Mouse (Mus musculus): ENCODE results near the gene Gm20696. TPM values are rescaled to one million over a fixed set of nuclear protein-coding genes. Genes with fewer than 3 reads are reported as not detected.

Gm20696 gene
- polyA plus RNA-seq, 1 experiment from 2014 or later, result 3.4 TPM

DNA sequence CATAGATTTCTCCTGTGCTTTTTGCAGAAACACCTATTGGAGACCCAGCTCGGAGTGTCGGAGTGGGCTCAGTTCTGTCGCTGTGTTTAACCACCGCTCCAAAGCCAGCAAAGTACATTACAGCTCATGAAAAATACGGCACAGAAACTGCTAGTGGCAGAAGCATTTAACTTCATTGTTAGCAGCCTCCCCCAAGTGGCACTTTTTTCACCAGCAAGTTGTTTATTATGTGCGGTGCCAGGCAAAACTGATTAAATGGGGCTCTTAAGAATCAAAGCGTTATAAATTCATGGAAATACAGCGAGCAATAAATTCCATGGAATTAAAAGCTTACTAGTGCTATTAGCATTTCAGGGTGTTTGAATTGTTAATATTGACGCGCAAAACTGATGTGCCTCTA lies 433.2 kb downstream of the Gm20696 start:
- H3K36me3 ChIP-seq, result no peaks in the 10 kb centered on the region
- no peaks in the 10 kb centered on the region for H3K4me1 ChIP-seq (replicated peaks)
- no peak overlapping the region for H3K4me3 ChIP-seq
- no peak for ATAC-seq (ENCODE audit: low FRiP score, low read depth)
- H3K27me3 ChIP-seq, result no peaks in the 10 kb centered on the region
- 57% methylated on average over 10 of the region's 10 CpGs for WGBS
- no peaks in the 10 kb centered on the region for H3K9me3 ChIP-seq
- no peak overlapping the region for H3K27ac ChIP-seq (replicated peaks)
- H3K9ac ChIP-seq, result no peak overlapping the region
- no peak overlapping the region for H3K4me2 ChIP-seq

DNA sequence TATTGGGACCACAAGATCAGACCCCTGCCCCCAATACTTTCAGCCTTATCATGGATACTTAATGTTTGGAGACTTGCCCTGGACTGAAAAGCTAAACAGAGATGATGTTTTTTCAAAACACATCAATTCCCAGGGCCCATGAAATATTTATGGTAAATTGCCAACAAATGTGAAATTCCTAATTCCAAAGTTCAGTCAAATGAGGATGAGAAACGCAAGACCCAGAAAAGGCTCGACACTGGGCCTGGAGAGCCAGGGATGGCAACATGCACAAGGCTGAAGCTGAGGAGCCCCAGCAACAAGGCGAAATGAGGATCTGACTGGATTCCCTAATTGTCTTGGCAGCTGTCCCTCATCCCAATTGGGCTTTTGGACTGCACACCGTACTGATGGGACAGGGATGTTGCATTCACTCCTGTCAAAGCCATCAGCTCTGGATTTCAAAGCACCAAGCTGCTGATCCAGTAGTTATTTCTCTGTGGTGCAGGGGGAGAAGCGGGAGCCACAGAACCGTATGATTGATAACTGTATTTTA lies 438.2 kb downstream of the Gm20696 start:
- Histone ChIP-seq H3K9me3 (no peaks in the 10 kb centered on the region), H3K27me3 (no peaks in the 10 kb centered on the region), H3K36me3 (no peaks in the 10 kb centered on the region), H3K4me3 (no peak overlapping the region), H3K4me2 (no peak overlapping the region), H3K9ac (no peak overlapping the region), H3K4me1 (replicated peaks) (peaks cover 3% of the 10 kb centered on the region; the same call in 1 of the 2 replicates), H3K27ac (replicated peaks) (no peak overlapping the region)
- WGBS, result 72% methylated on average over 6 of the region's 6 CpGs
- no peak for ATAC-seq (ENCODE audit: low FRiP score, low read depth)

DNA sequence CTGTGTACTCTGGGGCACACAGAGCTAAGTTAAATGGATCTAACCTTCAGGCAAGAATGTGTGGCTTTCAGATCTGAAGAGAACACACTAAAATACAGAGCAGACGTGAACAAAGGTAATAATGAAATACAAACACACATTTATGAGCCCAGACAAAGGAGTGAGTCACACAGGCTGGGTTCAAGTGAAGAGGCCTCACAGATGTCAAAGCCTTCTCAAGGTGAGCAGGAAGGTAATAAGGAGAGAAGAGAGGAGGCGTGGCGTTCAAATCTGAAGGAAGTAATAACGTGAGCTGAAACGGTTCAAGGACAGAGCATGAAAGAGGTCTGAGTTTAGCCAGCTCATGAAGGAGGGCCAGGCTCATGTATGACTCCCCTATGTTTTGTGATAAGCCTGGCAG lies 445.4 kb downstream of the Gm20696 start:
- no peak for ATAC-seq (ENCODE audit: low FRiP score, low read depth)
- H3K9ac ChIP-seq, result no peak overlapping the region
- no peak overlapping the region for H3K4me2 ChIP-seq
- peaks cover 3% of the 10 kb centered on the region; the same call in 1 of the 2 replicates for H3K4me1 ChIP-seq (replicated peaks)
- WGBS, result 92% methylated on average over 5 of the region's 5 CpGs
- no peaks in the 10 kb centered on the region for H3K27me3 ChIP-seq
- no peaks in the 10 kb centered on the region for H3K36me3 ChIP-seq
- no peaks in the 10 kb centered on the region for H3K9me3 ChIP-seq
- H3K27ac ChIP-seq (replicated peaks), result no peak overlapping the region
- no peak overlapping the region for H3K4me3 ChIP-seq

DNA sequence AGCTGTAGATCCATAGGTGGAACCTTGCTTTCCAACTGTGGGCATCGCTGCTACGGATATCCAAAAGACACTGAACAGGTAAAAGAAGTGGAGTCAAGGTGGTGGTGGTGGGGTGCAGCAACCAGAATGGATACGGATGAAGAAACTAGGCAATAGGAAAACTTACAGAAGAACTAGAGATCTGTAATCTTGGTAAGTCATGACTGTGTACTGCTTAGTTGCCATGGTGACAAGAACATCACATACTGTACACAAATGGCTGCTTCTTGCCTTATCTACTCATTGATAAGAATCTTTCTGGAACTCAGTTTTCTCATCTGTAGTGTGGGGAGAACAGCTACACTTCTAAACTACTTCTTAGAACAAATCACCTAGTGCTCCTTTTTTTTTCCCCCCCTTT lies 446.1 kb downstream of the Gm20696 start:
- Histone ChIP-seq H3K27me3 (no peaks in the 10 kb centered on the region), H3K9ac (no peak overlapping the region), H3K36me3 (no peaks in the 10 kb centered on the region), H3K27ac (replicated peaks) (no peak overlapping the region), H3K4me3 (no peak overlapping the region), H3K4me2 (no peak overlapping the region), H3K9me3 (no peaks in the 10 kb centered on the region), H3K4me1 (replicated peaks) (peaks cover 3% of the 10 kb centered on the region; the same call in 1 of the 2 replicates)
- WGBS, result 97% methylated on average over 3 of the region's 3 CpGs
- ATAC-seq (ENCODE audit: low FRiP score, low read depth), result no peak

DNA sequence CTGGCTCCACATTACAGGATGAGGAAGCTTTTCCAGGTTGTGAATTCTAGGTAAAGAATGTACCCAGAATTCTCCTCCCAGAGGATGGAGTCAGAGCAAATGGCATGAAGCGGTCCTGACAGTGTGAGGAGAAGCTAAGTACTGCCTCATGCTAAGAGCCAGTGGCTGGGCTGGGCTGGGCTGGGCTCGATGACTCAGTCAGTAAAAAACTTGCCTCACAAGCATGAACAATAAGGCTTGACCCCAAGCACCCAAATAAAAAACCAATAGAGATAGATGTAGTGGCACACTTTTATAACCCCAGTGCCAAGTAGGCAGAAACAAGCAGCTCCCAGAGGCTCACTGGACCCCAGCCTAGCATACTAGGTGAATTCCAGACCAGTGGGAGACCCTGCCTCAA lies 448.8 kb downstream of the Gm20696 start:
- H3K4me3 ChIP-seq, result no peak overlapping the region
- no peak for ATAC-seq (ENCODE audit: low FRiP score, low read depth)

DNA sequence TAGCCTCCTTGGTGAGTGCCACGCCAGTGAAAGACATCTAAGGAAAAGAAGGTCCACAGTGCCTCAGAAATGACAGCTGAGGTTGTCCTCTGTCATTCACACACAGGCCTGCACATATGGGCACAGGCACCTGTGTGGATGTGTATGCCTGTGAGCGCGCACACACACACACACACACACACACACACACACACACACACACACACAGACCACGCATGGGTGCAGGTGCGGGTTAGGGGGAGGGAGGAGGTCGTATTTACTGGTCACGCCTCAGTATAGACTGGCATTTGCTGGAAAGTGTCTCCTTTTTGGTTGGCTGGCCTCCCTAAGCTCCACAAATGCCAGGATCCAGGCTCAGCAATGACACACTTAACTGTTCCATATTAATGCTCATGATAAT lies 449.4 kb downstream of the Gm20696 start:
- no peak overlapping the region for H3K4me2 ChIP-seq
- no peaks in the 10 kb centered on the region for H3K27me3 ChIP-seq
- H3K4me1 ChIP-seq (replicated peaks), result no peaks in the 10 kb centered on the region
- H3K27ac ChIP-seq (replicated peaks), result no peak overlapping the region
- H3K9me3 ChIP-seq, result no peaks in the 10 kb centered on the region
- no peak overlapping the region for H3K4me3 ChIP-seq
- ATAC-seq (ENCODE audit: low FRiP score, low read depth), result peak; percentile 27; the same call in 1 of the 2 replicates
- no peak overlapping the region for H3K9ac ChIP-seq
- no peaks in the 10 kb centered on the region for H3K36me3 ChIP-seq
- 77% methylated on average over 6 of the region's 7 CpGs for WGBS

More for the DNA sequence above, 448.8 kb downstream of the Gm20696 start:
- no peaks in the 10 kb centered on the region for H3K27me3 ChIP-seq
- no peaks in the 10 kb centered on the region for H3K4me1 ChIP-seq (replicated peaks)
- WGBS, result 80% methylated on average over 2 of the region's 2 CpGs
- no peaks in the 10 kb centered on the region for H3K9me3 ChIP-seq
- H3K36me3 ChIP-seq, result no peaks in the 10 kb centered on the region
- H3K27ac ChIP-seq (replicated peaks), result no peak overlapping the region
- H3K9ac ChIP-seq, result no peak overlapping the region
- no peak overlapping the region for H3K4me2 ChIP-seq

DNA sequence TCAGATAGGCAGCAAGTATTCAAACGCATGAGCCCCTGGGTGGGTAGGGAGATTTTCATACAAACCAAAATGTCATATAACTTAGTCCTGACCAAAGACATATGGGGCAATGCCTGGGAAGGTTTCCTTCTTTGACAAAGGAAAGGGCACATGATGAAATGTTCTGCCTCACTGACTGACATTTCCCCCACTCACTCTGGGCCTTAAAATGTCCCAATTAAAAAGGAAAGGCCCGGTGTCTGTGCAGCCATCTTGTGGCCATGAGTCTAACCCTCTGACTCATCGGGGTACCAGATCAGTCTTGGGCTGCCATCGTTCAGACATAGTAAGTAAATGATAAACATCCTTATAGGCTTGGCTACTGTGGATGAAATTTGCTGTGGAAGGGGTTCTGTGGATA lies 454.1 kb downstream of the Gm20696 start:
- Histone ChIP-seq H3K4me3 (no peak overlapping the region), H3K4me2 (no peak overlapping the region), H3K4me1 (replicated peaks) (peaks cover 2% of the 10 kb centered on the region; the same call in 1 of the 2 replicates), H3K27me3 (no peaks in the 10 kb centered on the region), H3K36me3 (no peaks in the 10 kb centered on the region), H3K27ac (replicated peaks) (no peak overlapping the region), H3K9ac (no peak overlapping the region), H3K9me3 (no peaks in the 10 kb centered on the region)
- WGBS, result 87% methylated on average over 4 of the region's 4 CpGs
- ATAC-seq (ENCODE audit: low FRiP score, low read depth), result no peak

DNA sequence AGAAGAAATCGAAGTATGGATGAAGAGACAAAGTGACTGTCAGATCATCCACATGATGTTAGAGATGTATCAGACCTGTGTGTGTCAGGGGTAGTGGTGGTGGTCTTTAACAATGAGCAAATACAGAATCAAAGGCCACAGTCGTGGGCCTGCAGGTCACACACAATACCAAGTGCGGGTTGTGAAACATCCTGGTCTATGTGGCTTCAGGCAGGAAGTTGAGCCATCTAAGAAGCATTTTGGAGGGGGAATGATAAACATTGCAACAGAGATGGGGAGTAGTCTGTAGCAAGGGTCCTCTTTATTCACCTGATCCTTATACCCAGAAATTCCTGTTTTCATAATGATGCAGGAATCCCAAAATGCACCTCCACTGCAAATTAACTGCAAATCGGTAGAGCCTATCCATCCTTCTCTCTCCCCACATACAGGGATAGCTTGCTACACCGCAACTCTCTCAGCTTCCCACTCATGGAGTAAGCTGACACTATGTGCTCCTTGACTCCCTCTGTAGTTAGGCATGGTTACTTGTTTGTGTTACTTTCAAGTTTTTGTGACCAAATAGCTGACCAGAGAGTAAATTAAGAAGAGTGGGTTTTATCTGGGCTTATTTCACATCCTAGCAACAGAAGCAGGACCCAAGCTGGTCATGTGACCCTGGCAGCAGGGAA lies 454.8 kb downstream of the Gm20696 start:
- no peak for ATAC-seq (ENCODE audit: low FRiP score, low read depth)
- no peak overlapping the region for H3K9ac ChIP-seq
- WGBS, result 78% methylated on average over 5 of the region's 5 CpGs
- no peaks in the 10 kb centered on the region for H3K27me3 ChIP-seq
- H3K36me3 ChIP-seq, result no peaks in the 10 kb centered on the region
- no peak overlapping the region for H3K27ac ChIP-seq (replicated peaks)
- H3K4me1 ChIP-seq (replicated peaks), result peaks cover 5% of the 10 kb centered on the region; the same call in 1 of the 2 replicates
- no peak overlapping the region for H3K4me3 ChIP-seq
- no peaks in the 10 kb centered on the region for H3K9me3 ChIP-seq
- H3K4me2 ChIP-seq, result no peak overlapping the region

DNA sequence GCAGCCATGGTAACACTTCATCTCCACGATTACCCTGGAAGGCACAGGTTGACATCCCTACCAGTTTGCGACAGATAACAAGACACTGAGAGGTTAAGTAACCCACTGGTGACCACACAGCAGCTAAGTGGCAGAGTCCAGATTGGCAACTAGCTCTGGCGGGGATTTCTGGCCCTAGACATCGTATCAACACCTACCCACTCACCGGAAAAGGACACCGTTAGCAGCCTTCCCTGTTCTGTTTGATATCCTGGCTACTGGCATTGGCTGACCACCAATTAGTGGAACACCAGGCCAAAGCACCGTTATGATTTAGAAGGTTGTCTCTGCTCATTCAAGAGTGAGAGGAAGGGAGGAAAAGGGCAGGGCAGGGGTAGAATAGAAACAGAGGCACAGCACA lies 456.4 kb downstream of the Gm20696 start:
- Histone ChIP-seq H3K4me1 (replicated peaks) (peaks cover 14% of the 10 kb centered on the region), H3K36me3 (no peaks in the 10 kb centered on the region), H3K9ac (no peak overlapping the region), H3K4me2 (no peak overlapping the region), H3K27me3 (no peaks in the 10 kb centered on the region), H3K9me3 (no peaks in the 10 kb centered on the region), H3K4me3 (no peak overlapping the region), H3K27ac (replicated peaks) (no peak overlapping the region)
- ATAC-seq (ENCODE audit: low FRiP score, low read depth), result no peak
- WGBS, result 74% methylated on average over 7 of the region's 7 CpGs

Small RNAs within 50 kb of the gene (microRNA-seq; reads per million reads assigned to microRNA genes)
- gene Gm22328, result not detected

Other genes with a start within 250 kb of the Gm20696 start
- gene Foxp1, start 144.1 kb downstream of the Gm20696 start, polyA plus RNA-seq (2015; fragmentation: Nextera tagmentation; extraction: Ambion mirVana), result 61.6 and 74.2 TPM in 2 replicates
- gene Eif4e3, start within 50 bp of the Gm20696 start, polyA plus RNA-seq (2015; fragmentation: Nextera tagmentation; extraction: Ambion mirVana), result 6.9 and 7.7 TPM in 2 replicates
- 21.1 and 23.4 TPM in 2 replicates for gene Gpr27, start 25.9 kb upstream of the Gm20696 start, polyA plus RNA-seq (2015; fragmentation: Nextera tagmentation; extraction: Ambion mirVana)
- gene Prok2, start 59.6 kb upstream of the Gm20696 start, polyA plus RNA-seq (2015; fragmentation: Nextera tagmentation; extraction: Ambion mirVana), result 0.33 and 0.36 TPM in 2 replicates

Measured in hindbrain, embryonic 15.5 days (tissue).